Mouse (Mus musculus) erythroblast, embryonic 14.5 days (primary cell): ENCODE data around the gene Dock10. TPM values are rescaled to one million over a fixed set of nuclear protein-coding genes. Genes with fewer than 3 reads are reported as not detected.

Experiments used
- H3K27me3 ChIP-seq: 2 replicates; pipeline ENCODE4 v1.6.1; 2012; ENCODE audit warnings: inconsistent platforms; ENCODE audit not compliant: control insufficient read depth
- H3K36me3 ChIP-seq: 2 replicates; pipeline ENCODE4 v1.6.1; 2012; ENCODE audit warnings: mild to moderate bottlenecking, inconsistent platforms; ENCODE audit not compliant: control insufficient read depth
- H3K4me1 ChIP-seq: 2 replicates; pipeline ENCODE4 v1.6.1; 2012; ENCODE audit warnings: inconsistent platforms; ENCODE audit not compliant: control insufficient read depth
- H3K4me3 ChIP-seq: replicated peaks from 2 replicates; pipeline ENCODE3; 2012; ENCODE audit warnings: moderate library complexity, mild to moderate bottlenecking, inconsistent platforms
- H3K9me3 ChIP-seq: 2 replicates; pipeline ENCODE4 v1.6.1; 2012; ENCODE audit warnings: low read length, inconsistent platforms, mixed read lengths; ENCODE audit not compliant: control insufficient read depth
- GATA1 ChIP-seq: IDR thresholded peaks from 2 replicates; pipeline ENCODE4 v1.6.1; 2012; ENCODE audit warnings: low read length, inconsistent platforms, mixed read lengths
- TAL1 ChIP-seq: IDR thresholded peaks from 3 replicates; pipeline ENCODE4 v1.6.1; 2012; ENCODE audit warnings: low read length, inconsistent platforms, mixed read lengths
- polyA plus RNA-seq: library from polyadenylated mRNA; stranded (reverse); fragments of >175 nt; gene quantifications from 2 replicates; pipeline ENCODE4 v1.2.3, GENCODE M21; 2012

Dock10 gene
- polyA plus RNA-seq, 1 experiment, result 0.02 TPM

DNA sequence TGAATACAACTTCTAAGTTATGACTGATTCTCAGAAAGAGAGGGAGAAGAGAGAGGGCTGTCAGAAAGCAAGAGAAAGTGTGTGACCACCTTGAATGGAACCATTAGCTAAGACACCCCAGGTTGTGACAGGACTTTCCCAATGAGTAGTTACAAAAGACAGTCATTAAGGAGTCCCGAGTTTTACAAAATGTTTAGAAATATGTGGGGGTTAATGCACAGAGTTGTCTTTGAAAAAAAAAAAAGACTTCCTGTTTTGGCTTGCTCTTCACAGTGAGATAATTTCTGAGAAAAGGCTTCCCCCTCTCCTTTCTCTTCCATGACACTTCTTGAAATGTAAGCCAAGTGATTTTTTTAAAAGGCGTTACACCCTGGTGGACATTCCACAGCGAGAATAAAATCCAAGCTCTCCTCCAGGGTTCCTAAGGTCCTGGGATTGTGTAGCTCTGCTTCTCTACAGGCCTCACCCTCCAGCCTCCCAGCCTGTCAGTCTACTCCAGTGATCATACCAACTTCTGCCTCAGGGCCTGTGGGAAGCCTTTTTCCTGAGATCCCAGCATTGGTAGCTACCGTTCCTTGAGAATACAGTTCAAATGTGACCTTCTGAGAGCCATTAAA is 144.8 kb downstream of the Dock10 start:
- Histone ChIP-seq H3K27me3 (no peaks in the 10 kb centered on the region), H3K4me3 (no peak overlapping the region), H3K36me3 (no peaks in the 10 kb centered on the region), H3K9me3 (no peaks in the 10 kb centered on the region), H3K4me1 (no peaks in the 10 kb centered on the region)
- TF ChIP-seq GATA1 (no peak), TAL1 (no peak)

DNA sequence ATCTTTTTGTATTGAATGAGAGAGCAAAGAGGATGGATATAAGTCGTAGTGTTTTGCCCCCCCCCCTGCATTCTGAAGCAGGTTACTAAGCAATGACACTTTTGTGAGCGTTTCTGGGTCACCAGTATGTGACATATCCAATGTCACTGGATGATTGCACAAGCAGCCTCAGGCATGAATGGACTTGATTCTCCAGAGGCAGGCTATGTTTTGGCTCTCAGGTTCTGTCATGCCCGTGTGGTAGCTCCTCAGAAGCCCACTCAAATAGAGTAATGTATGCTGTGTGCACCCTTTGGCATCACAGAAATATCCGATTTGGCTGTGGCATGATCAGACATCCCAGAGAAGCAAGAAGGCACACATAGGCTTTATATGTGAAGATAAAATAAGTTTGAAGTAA is 150.8 kb downstream of the Dock10 start:
- H3K4me3 ChIP-seq, result no peak overlapping the region
- no peaks in the 10 kb centered on the region for H3K36me3 ChIP-seq
- TF ChIP-seq GATA1 (no peak), TAL1 (no peak)
- H3K9me3 ChIP-seq, result no peaks in the 10 kb centered on the region
- no peaks in the 10 kb centered on the region for H3K27me3 ChIP-seq
- H3K4me1 ChIP-seq, result no peaks in the 10 kb centered on the region

- no peaks in the 10 kb centered on the region for H3K9me3 ChIP-seq
- no peaks in the 10 kb centered on the region for H3K27me3 ChIP-seq
- H3K4me3 ChIP-seq, result no peak overlapping the region
- TF ChIP-seq GATA1, result no peak
- no peak for TF ChIP-seq TAL1
- H3K36me3 ChIP-seq, result no peaks in the 10 kb centered on the region
- H3K4me1 ChIP-seq, result no peaks in the 10 kb centered on the region
Observed at GRCm38 (mm10) chr1:80606131-80606754, 152.1 kb downstream of the Dock10 start.

DNA sequence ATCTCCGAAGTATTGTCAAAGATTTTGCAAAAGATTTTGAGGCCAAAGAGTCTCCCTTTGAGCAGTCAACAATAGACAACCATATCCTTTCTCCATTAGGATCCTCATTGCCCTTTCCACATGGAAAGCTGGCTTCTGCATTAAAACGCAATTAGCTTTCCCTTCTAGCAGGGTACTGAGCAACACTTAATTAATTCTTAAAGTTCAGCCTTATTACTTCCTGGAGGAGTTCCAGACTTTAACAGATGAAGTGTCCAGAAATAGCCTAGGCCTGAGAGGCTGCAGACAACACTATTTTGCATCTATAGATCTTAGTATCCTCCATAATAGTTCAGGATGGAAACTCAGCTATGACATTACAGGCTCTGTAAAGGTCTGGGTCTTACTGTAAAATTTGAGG is 154.0 kb downstream of the Dock10 start:
- Histone ChIP-seq H3K9me3 (no peaks in the 10 kb centered on the region), H3K4me1 (no peaks in the 10 kb centered on the region), H3K27me3 (no peaks in the 10 kb centered on the region), H3K4me3 (no peak overlapping the region), H3K36me3 (no peaks in the 10 kb centered on the region)
- no peak for TF ChIP-seq TAL1
- no peak for TF ChIP-seq GATA1

DNA sequence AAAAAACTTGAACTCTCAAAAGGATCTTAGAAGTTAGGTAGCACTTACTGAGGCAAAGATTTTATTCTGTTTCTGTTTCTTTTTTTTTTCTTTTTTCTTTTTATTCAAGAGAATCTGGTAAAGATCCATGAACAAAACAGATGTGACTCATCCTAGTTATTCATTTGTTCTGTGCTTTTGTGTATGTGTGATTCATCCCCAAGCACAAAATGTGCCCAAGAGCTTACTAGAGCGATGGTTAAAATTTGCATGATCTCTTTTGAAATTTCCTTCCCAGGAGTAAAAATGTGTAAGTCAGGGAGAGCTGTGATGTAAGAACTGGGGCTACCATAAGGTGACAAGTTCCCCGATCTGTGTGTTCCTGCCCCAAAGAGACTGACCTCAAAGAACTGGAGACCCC is 155.2 kb downstream of the Dock10 start:
- no peak overlapping the region for H3K4me3 ChIP-seq
- H3K9me3 ChIP-seq, result no peaks in the 10 kb centered on the region
- no peaks in the 10 kb centered on the region for H3K4me1 ChIP-seq
- TF ChIP-seq TAL1 (no peak), GATA1 (no peak)
- no peaks in the 10 kb centered on the region for H3K27me3 ChIP-seq
- H3K36me3 ChIP-seq, result no peaks in the 10 kb centered on the region

GRCm38 (mm10) chr1:80583281-80583680 is 175.0 kb downstream of the Dock10 start:
- Histone ChIP-seq H3K4me1 (no peaks in the 10 kb centered on the region), H3K27me3 (no peaks in the 10 kb centered on the region), H3K4me3 (no peak overlapping the region), H3K36me3 (no peaks in the 10 kb centered on the region), H3K9me3 (no peaks in the 10 kb centered on the region)
- TF ChIP-seq GATA1, result no peak

GRCm38 (mm10) chr1:80582186-80582585 is 176.1 kb downstream of the Dock10 start:
- Histone ChIP-seq H3K4me3 (no peak overlapping the region), H3K4me1 (no peaks in the 10 kb centered on the region), H3K9me3 (no peaks in the 10 kb centered on the region), H3K27me3 (no peaks in the 10 kb centered on the region), H3K36me3 (no peaks in the 10 kb centered on the region)
- no peak for TF ChIP-seq TAL1
- no peak for TF ChIP-seq GATA1

GRCm38 (mm10) chr1:80576898-80577297 is 181.4 kb downstream of the Dock10 start:
- H3K27me3 ChIP-seq, result no peaks in the 10 kb centered on the region
- H3K4me1 ChIP-seq, result no peaks in the 10 kb centered on the region
- TF ChIP-seq TAL1 (no peak), GATA1 (no peak)
- H3K36me3 ChIP-seq, result no peaks in the 10 kb centered on the region
- H3K9me3 ChIP-seq, result no peaks in the 10 kb centered on the region
- no peak overlapping the region for H3K4me3 ChIP-seq

DNA sequence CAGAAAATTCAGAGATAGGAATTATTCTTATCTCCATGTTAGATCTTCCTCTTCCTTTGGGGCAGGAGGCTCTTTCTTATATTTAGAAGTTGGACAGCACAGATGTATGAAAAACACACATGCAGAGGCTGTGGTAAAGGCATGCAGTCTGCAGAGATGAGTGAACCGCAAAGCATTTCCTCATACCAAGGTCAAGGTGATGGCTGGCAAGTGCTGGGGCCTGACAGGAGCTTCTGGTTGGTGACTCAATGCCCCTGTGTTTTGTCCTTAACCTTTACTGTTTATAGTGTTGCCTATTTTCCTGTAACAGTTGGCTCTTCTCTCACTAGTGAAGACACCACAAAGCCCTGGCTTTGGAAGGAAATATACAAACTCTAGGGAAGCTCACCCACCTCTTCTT is 201.9 kb downstream of the Dock10 start:
- TF ChIP-seq TAL1 (no peak), GATA1 (no peak)
- no peaks in the 10 kb centered on the region for H3K36me3 ChIP-seq
- H3K4me1 ChIP-seq, result no peaks in the 10 kb centered on the region
- H3K4me3 ChIP-seq, result no peak overlapping the region
- no peaks in the 10 kb centered on the region for H3K27me3 ChIP-seq
- H3K9me3 ChIP-seq, result no peaks in the 10 kb centered on the region

GRCm38 (mm10) chr1:80541522-80541921 is 216.8 kb downstream of the Dock10 start:
- no peaks in the 10 kb centered on the region for H3K4me1 ChIP-seq
- no peak overlapping the region for H3K4me3 ChIP-seq
- H3K9me3 ChIP-seq, result no peaks in the 10 kb centered on the region
- TF ChIP-seq GATA1, result no peak
- no peak for TF ChIP-seq TAL1
- H3K36me3 ChIP-seq, result no peaks in the 10 kb centered on the region
- H3K27me3 ChIP-seq, result no peaks in the 10 kb centered on the region
